9 mouse cellular contexts compared by ENCODE assay signal in genomic region chr10:117397106-117397625, GRCm38 (mm10). TPM values are rescaled to one million over a fixed set of nuclear protein-coding genes. Genes with fewer than 3 reads are reported as not detected.
DNase-seq lines count a peak whose midpoint lies in the region; ATAC-seq lines count a peak whose summit lies in the region.
"Had no signal": no experiment of that assay in that cellular context is flagged by ENCODE, and none has a peak within 500 bp of the region (broad histone marks: within the 10 kb centered on the region; RNA-seq: fewer than 3 reads in every experiment).

No protein-coding gene starts in this region.

- DNase-seq in frontal cortex, postnatal 36 days (ENCODE audit: low spot score in 2 of 2), result peak; percentile 36 to 75
- DNase-seq in frontal cortex, postnatal 25 days (ENCODE audit: low spot score in 2 of 2), result no peak
- DNase-seq in layer of hippocampus, adult 9-11 months, result peak; percentile 78
- DNase-seq in layer of hippocampus, postnatal 10 days (ENCODE audit: low spot score in 2 of 2), result no peak
- DNase-seq in adrenal gland, adult 2 months, result no peak
- DNase-seq: liver, embryonic 13.5 days had no signal

- peak; percentile 34; the same call in 1 of the 2 replicates for ATAC-seq in common myeloid progenitor, adult 5-6 weeks (replicated peaks; ENCODE audit: low read depth, poor library complexity, severe bottlenecking)
- peak; percentile 38; the same call in 1 of the 2 replicates for ATAC-seq in megakaryocyte, adult 5-6 weeks (ENCODE audit: poor library complexity, severe bottlenecking)
- no peak for ATAC-seq in erythroblast, adult 5-6 weeks (replicated peaks; ENCODE audit: low FRiP score, poor library complexity, severe bottlenecking)

RNA-seq across cellular contexts. Expression of gene Cpsf6, which starts 17.4 kb away (rescaled TPM):
- 100 to 1,000 TPM; 116 to 122 TPM for total RNA-seq in layer of hippocampus, postnatal 10 days (2021)
- total RNA-seq in common myeloid progenitor, adult 5-6 weeks (2017), result 152 and 168 TPM in 2 replicates
- 70.3 and 88.4 TPM in 2 replicates for total RNA-seq in megakaryocyte, adult 5-6 weeks (2015)
- total RNA-seq in megakaryocyte, adult 5-6 weeks (2017), result 87.7 and 103 TPM in 2 replicates
- total RNA-seq in adrenal gland, adult 2 months (2021), result 10 to 100 TPM; 49.8 to 72.7 TPM
- polyA plus RNA-seq in adrenal gland, adult 2 months (2012; rRNA removed), result 62.5 and 78.5 TPM in 2 replicates
- 37.6 and 47.7 TPM in 2 replicates for total RNA-seq in erythroblast, adult 5-6 weeks (2015; ENCODE audit: low replicate concordance)
- total RNA-seq in erythroblast, adult 5-6 weeks (2017; ENCODE audit: low replicate concordance), result 36.5 and 47.0 TPM in 2 replicates

Comparison
In these comparisons a context has a peak if more than half of its experiments do, and no peak if none do; other contexts are left out.
1. DNase-seq: peak in frontal cortex, postnatal 36 days (2 of 2) and layer of hippocampus, adult 9-11 months (single experiment); none in frontal cortex, postnatal 25 days (0 of 2), layer of hippocampus, postnatal 10 days (0 of 2) and adrenal gland, adult 2 months (single experiment).